Mouse (Mus musculus) liver, embryonic 12.5 days (tissue): ENCODE measurements around the gene Kcnma1. TPM values are rescaled to one million over a fixed set of nuclear protein-coding genes. Genes with fewer than 3 reads are reported as not detected.

ENCODE experiments used
- ATAC-seq: fragments of 200-750 bp; cut with Nextera tagmentation; 2 replicates; pipeline ENCODE4 v1.8.0; 2017; ENCODE audit warnings: moderate number of reproducible peaks, mild to moderate bottlenecking, moderate library complexity
- H3K27ac ChIP-seq: fragments of 300-500 bp; sonication (generic); 2 replicates; pipeline ENCODE4 v1.5.1; 2016; ENCODE audit warnings: mild to moderate bottlenecking
- H3K27me3 ChIP-seq: fragments of 300-500 bp; sonication (generic); replicated peaks from 2 replicates; pipeline ENCODE4 v1.6.1; 2016; ENCODE audit warnings: mild to moderate bottlenecking, moderate library complexity
- H3K36me3 ChIP-seq: fragments of 300-500 bp; sonication (generic); 2 replicates; pipeline ENCODE4 v1.6.1; 2016; ENCODE audit warnings: mild to moderate bottlenecking, moderate library complexity
- H3K4me1 ChIP-seq: fragments of 300-500 bp; sonication (generic); 2 replicates; pipeline ENCODE4 v1.6.1; 2016
- H3K4me2 ChIP-seq: fragments of 300-500 bp; sonication (generic); 2 replicates; pipeline ENCODE4 v1.6.1; 2016; ENCODE audit warnings: mild to moderate bottlenecking, moderate library complexity
- H3K4me3 ChIP-seq: fragments of 300-500 bp; sonication (generic); 2 replicates; pipeline ENCODE4 v1.5.1; 2016; ENCODE audit warnings: mild to moderate bottlenecking, moderate library complexity
- H3K9ac ChIP-seq: fragments of 300-500 bp; sonication (generic); 2 replicates; pipeline ENCODE4 v1.6.1; 2016; ENCODE audit warnings: mild to moderate bottlenecking, moderate library complexity
- H3K9me3 ChIP-seq: fragments of 300-500 bp; sonication (generic); replicated peaks from 2 replicates; pipeline ENCODE4 v1.6.1; 2016; ENCODE audit warnings: mild to moderate bottlenecking, moderate library complexity
- WGBS: fragments of 180-500 bp; shearing (Covaris S2); methylation state at CpG from one replicate; pipeline ENCODE4 v1.1.7; 2016; ENCODE audit not compliant: insufficient replicate concordance; 5-methylcytosine and 5-hydroxymethylcytosine counted together
- polyA plus RNA-seq: library from polyadenylated mRNA; unstranded; fragments of >200 nt; fragmentation: Nextera tagmentation; extraction: Ambion mirVana; gene quantifications from 2 replicates; pipeline ENCODE4 v1.2.1, GENCODE M21; 2016

Gene Kcnma1
- polyA plus RNA-seq, 1 experiment from 2014 or later: not detected

DNA sequence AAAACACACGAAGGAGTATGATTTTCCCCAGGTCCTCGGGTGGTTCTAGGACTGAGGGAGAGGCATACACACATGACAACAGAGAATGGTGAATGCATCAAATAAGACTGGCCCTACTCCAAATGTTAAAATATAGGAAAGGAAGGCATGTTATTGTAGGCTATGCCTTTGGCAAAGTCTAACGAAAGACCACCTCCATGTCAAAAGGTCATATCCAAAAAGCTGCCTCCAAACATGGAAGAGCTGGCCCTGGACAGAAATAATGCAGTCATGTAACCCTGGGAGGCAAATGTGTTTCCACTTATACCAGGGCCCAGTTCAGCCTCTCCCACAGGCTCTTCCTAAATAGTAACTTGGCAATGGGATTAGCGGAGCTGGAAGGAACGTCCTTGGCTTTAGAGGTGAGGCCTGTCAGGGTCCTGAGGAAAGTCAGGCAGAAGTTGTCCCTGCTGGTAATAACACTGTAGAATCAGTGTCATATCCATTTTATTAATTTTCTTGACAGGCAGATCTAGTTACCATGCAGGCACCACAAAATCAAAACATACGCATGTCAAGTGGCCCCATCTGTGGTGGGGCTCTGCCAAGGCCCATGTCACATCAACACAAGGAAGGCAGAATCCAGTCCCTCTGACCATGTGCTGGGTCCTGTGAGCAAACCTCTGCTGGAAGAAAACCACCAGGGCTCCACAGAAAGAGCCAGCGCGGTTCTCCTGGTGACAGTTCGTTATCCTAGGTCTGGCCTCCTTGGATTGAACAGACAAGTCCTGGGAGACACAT is 521.5 kb downstream of the Kcnma1 start:
- Histone ChIP-seq H3K9ac (no peak overlapping the region), H3K36me3 (no peaks in the 10 kb centered on the region), H3K27ac (no peak overlapping the region), H3K27me3 (no peaks in the 10 kb centered on the region), H3K4me1 (no peaks in the 10 kb centered on the region), H3K9me3 (no peaks in the 10 kb centered on the region), H3K4me2 (no peak overlapping the region), H3K4me3 (no peak overlapping the region)
- ATAC-seq: no peak
- WGBS: 84% methylated on average over 9 of the region's 9 CpGs

DNA sequence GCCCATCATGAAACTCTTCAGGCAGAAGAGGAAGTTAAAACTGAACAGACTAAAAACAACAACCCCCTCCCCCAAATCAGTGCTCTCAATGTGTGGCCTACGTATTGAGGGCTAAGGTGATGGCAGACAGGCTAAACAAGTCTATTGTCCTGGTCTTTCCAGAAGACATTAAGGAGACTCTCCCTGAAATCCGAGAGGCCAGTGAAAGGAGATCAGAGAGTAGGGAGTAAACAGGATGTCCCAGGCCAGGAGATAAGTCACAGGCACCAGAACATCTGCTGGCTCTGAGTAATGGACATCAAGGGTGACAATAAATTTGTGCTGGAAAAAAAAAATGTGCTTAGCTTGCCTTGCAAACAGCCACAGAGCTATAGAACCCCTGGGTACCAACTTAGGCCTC is 522.9 kb downstream of the Kcnma1 start:
- 18% methylated on average over 2 of the region's 2 CpGs for WGBS
- no peak for ATAC-seq
- no peak overlapping the region for H3K4me2 ChIP-seq

GRCm38 (mm10) chr14:23486687-23487086 is 527.6 kb downstream of the Kcnma1 start:
- no peak overlapping the region for H3K9ac ChIP-seq
- no peaks in the 10 kb centered on the region for H3K36me3 ChIP-seq
- no peak for ATAC-seq
- WGBS: 89% methylated on average over 1 of the region's 1 CpGs
- no peaks in the 10 kb centered on the region for H3K4me1 ChIP-seq
- no peaks in the 10 kb centered on the region for H3K9me3 ChIP-seq
- H3K27ac ChIP-seq: no peak overlapping the region
- no peak overlapping the region for H3K4me2 ChIP-seq
- H3K4me3 ChIP-seq: no peak overlapping the region
- H3K27me3 ChIP-seq: no peaks in the 10 kb centered on the region

More for the DNA sequence above, 522.9 kb downstream of the Kcnma1 start:
- Histone ChIP-seq H3K27ac (no peak overlapping the region), H3K4me3 (no peak overlapping the region), H3K27me3 (no peaks in the 10 kb centered on the region), H3K4me1 (no peaks in the 10 kb centered on the region), H3K9me3 (no peaks in the 10 kb centered on the region), H3K9ac (no peak overlapping the region), H3K36me3 (no peaks in the 10 kb centered on the region)

- H3K9me3 ChIP-seq: no peaks in the 10 kb centered on the region
- H3K4me2 ChIP-seq: no peak overlapping the region
- H3K9ac ChIP-seq: no peak overlapping the region
- ATAC-seq: no peak
- no peaks in the 10 kb centered on the region for H3K36me3 ChIP-seq
- no peaks in the 10 kb centered on the region for H3K27me3 ChIP-seq
- H3K4me1 ChIP-seq: no peaks in the 10 kb centered on the region
- 49% methylated on average over 7 of the region's 7 CpGs for WGBS
- no peak overlapping the region for H3K4me3 ChIP-seq
- H3K27ac ChIP-seq: no peak overlapping the region
These were observed 528.3 kb downstream of the Kcnma1 start for GRCm38 (mm10) chr14:23485802-23486500.

- no peaks in the 10 kb centered on the region for H3K9me3 ChIP-seq
- no peaks in the 10 kb centered on the region for H3K27me3 ChIP-seq
- no peak for ATAC-seq
- no peak overlapping the region for H3K27ac ChIP-seq
- H3K4me3 ChIP-seq: no peak overlapping the region
- WGBS: 69% methylated on average over 4 of the region's 4 CpGs
- H3K36me3 ChIP-seq: no peaks in the 10 kb centered on the region
- no peak overlapping the region for H3K9ac ChIP-seq
- no peak overlapping the region for H3K4me2 ChIP-seq
- H3K4me1 ChIP-seq: no peaks in the 10 kb centered on the region
These were observed 539.2 kb downstream of the Kcnma1 start for GRCm38 (mm10) chr14:23475129-23475528.

DNA sequence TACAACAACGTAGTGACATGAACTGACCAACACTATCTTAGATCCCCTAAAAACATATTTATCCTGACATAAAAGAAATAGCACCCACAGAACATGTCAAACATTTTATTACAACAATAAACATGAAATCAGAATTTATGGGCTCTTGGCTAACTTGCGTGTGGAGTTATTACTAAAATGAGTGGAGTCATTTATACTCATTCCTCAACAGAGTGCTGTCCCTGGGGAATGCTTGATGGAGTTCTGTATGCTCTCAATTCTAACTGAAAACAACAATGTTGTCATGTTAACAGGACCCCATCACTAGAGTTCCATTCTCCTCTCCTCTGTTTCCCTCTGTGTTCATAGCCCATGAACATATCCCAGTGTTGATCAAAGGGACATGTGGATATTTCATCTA is 544.2 kb downstream of the Kcnma1 start:
- no peak overlapping the region for H3K4me3 ChIP-seq
- H3K4me1 ChIP-seq: no peaks in the 10 kb centered on the region
- 64% methylated on average over 2 of the region's 2 CpGs for WGBS
- no peak overlapping the region for H3K4me2 ChIP-seq
- H3K27me3 ChIP-seq: no peaks in the 10 kb centered on the region
- H3K27ac ChIP-seq: no peak overlapping the region
- no peaks in the 10 kb centered on the region for H3K9me3 ChIP-seq
- no peaks in the 10 kb centered on the region for H3K36me3 ChIP-seq
- no peak for ATAC-seq
- no peak overlapping the region for H3K9ac ChIP-seq

GRCm38 (mm10) chr14:23465135-23465534 is 549.2 kb downstream of the Kcnma1 start:
- Histone ChIP-seq H3K4me1 (no peaks in the 10 kb centered on the region), H3K4me2 (no peak overlapping the region), H3K4me3 (no peak overlapping the region), H3K9me3 (no peaks in the 10 kb centered on the region), H3K9ac (no peak overlapping the region), H3K36me3 (no peaks in the 10 kb centered on the region), H3K27me3 (no peaks in the 10 kb centered on the region), H3K27ac (no peak overlapping the region)
- ATAC-seq: no peak
- 20% methylated on average over 2 of the region's 2 CpGs for WGBS

GRCm38 (mm10) chr14:23458560-23458959 is 555.7 kb downstream of the Kcnma1 start:
- H3K27me3 ChIP-seq: no peaks in the 10 kb centered on the region
- no peaks in the 10 kb centered on the region for H3K9me3 ChIP-seq
- H3K4me3 ChIP-seq: no peak overlapping the region
- no peaks in the 10 kb centered on the region for H3K4me1 ChIP-seq
- no peak overlapping the region for H3K27ac ChIP-seq
- 34% methylated on average over 4 of the region's 4 CpGs for WGBS
- no peak overlapping the region for H3K4me2 ChIP-seq
- no peak overlapping the region for H3K9ac ChIP-seq
- H3K36me3 ChIP-seq: no peaks in the 10 kb centered on the region
- no peak for ATAC-seq

DNA sequence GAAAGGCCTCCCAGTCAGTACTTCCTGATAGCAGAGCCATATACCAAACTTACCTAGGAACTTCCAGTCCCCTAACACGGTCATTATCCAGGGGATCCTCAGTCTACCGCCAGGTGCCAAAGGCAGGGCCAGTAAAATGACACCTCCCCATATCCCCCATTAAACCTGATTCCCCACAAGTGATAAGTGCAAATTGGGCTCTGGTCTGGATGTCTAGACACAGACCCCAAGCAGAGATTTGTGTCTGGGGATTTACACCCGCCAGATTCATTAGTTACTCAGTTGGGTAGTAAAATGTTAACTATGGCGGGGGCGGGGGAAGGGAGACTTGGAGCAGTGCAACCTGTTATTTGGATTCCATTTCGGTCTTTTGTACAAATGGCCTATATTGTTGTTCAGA is 562.6 kb downstream of the Kcnma1 start:
- Histone ChIP-seq H3K27ac (no peak overlapping the region), H3K9ac (no peak overlapping the region), H3K4me2 (no peak overlapping the region), H3K4me1 (no peaks in the 10 kb centered on the region), H3K4me3 (no peak overlapping the region), H3K9me3 (no peaks in the 10 kb centered on the region), H3K27me3 (no peaks in the 10 kb centered on the region), H3K36me3 (no peaks in the 10 kb centered on the region)
- WGBS: 59% methylated on average over 6 of the region's 6 CpGs
- ATAC-seq: no peak

DNA sequence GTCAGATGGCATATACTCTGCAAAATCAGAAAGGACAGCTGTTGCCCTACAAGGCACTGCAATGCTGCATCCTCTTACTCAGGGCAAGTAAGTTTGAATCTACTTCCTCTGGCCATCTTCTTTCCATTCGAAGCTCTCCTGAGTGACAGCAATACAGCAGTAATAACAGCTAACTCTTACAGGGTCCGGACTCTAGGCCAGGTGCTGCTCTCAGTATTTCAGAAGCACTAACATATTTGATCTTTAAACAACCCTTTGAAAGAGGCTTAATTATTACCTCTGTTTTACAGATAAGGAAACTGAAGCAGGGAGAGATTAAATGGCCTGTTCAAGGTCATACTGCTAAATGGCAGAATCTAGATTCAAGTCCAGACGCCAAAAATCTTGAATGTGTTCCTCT is 576.8 kb downstream of the Kcnma1 start:
- no peaks in the 10 kb centered on the region for H3K4me1 ChIP-seq
- no peak overlapping the region for H3K4me2 ChIP-seq
- no peaks in the 10 kb centered on the region for H3K27me3 ChIP-seq
- no peak for ATAC-seq
- 48% methylated on average over 3 of the region's 3 CpGs for WGBS
- no peaks in the 10 kb centered on the region for H3K9me3 ChIP-seq
- no peak overlapping the region for H3K4me3 ChIP-seq
- H3K36me3 ChIP-seq: no peaks in the 10 kb centered on the region
- no peak overlapping the region for H3K27ac ChIP-seq
- H3K9ac ChIP-seq: no peak overlapping the region

- no peak overlapping the region for H3K9ac ChIP-seq
These were observed 578.4 kb downstream of the Kcnma1 start for GRCm38 (mm10) chr14:23435861-23436260.

DNA sequence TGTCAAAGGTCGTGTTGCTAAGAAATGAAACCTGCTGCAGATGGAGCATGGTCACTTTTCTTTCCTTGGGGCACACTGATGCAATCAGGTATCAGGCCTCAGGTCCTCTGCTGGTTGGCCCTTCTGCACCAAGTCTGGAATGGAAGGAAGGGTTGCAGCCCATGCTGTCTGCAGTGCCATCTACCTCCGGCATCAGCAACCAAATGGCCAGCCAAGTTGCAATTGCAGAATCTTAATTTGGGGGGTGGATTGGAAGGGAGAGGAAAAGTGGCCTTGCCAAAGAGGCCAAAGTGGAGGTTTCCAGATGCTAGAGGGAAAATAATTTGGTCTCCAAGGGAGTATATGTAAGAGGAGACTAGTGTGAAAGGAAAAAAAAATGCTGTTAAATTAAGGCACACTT is 584.3 kb downstream of the Kcnma1 start:
- ATAC-seq: no peak
- H3K9ac ChIP-seq: no peak overlapping the region
- H3K27ac ChIP-seq: no peak overlapping the region
- no peaks in the 10 kb centered on the region for H3K27me3 ChIP-seq
- no peaks in the 10 kb centered on the region for H3K4me1 ChIP-seq
- no peak overlapping the region for H3K4me2 ChIP-seq
- H3K9me3 ChIP-seq: no peaks in the 10 kb centered on the region
- 65% methylated on average over 2 of the region's 2 CpGs for WGBS
- H3K4me3 ChIP-seq: no peak overlapping the region
- H3K36me3 ChIP-seq: no peaks in the 10 kb centered on the region

More at GRCm38 (mm10) chr14:23435861-23436260, 578.4 kb downstream of the Kcnma1 start:
- Histone ChIP-seq H3K27ac (no peak overlapping the region), H3K4me3 (no peak overlapping the region), H3K4me1 (no peaks in the 10 kb centered on the region), H3K27me3 (no peaks in the 10 kb centered on the region), H3K9me3 (no peaks in the 10 kb centered on the region), H3K4me2 (no peak overlapping the region), H3K36me3 (no peaks in the 10 kb centered on the region)
- 66% methylated on average over 8 of the region's 8 CpGs for WGBS
- ATAC-seq: no peak
